8 mouse cellular contexts compared by ENCODE assay signal in the genomic region with DNA sequence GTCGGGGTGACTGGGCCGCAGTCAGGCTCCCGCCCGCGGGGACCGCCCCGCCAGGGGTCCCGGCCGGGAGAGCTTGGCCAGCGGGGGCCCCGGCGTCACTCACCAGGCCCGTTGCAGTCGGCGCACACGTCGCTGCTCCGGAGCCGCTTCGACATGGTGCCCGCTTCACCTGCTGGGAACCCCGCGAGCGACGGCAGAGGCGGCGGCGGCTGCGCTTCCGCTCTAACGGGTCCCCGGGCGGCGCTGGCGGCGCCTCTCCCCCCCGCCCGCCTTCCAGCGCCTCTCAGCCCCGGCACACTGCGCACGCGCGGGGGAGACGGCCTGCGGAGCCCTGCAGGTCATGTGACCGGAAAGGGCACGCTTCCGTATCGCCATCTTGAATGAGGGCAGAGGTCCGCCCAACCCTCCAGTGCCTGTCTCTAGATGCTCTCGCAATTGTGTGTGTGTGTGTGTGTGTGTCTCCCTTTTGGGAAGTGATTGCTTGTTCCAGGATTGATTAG. TPM values are rescaled to one million over a fixed set of nuclear protein-coding genes. Genes with fewer than 3 reads are reported as not detected.
DNase-seq lines count a peak whose midpoint lies in the region; ATAC-seq lines count a peak whose summit lies in the region.

No protein-coding gene starts in this region.

- H3K4me3 ChIP-seq in intestine, embryonic 14.5 days (ENCODE audit: low read depth, low read length), result peak overlapping the region; percentile 67

- H3K9ac ChIP-seq in intestine, embryonic 14.5 days (ENCODE audit: low read length), result peak overlapping the region; percentile 88

- peak overlapping the region; percentile 94 for H3K27ac ChIP-seq in intestine, embryonic 14.5 days (ENCODE audit: low read depth)

- intact Hi-C loops in left cerebral cortex, postnatal 14 days (cut with DNase I), result no loop called here

- no peaks in the 10 kb centered on the region for H3K9me3 ChIP-seq in intestine, embryonic 14.5 days (ENCODE audit: control insufficient read depth, low read length)

- no peaks in the 10 kb centered on the region for H3K27me3 ChIP-seq in intestine, embryonic 14.5 days (replicated peaks; ENCODE audit: control insufficient read depth, insufficient read depth, low read length)

- under 1% methylated on average over 41 of the region's 52 CpGs for WGBS in intestine, embryonic 14.5 days

- no peaks in the 10 kb centered on the region for H3K36me3 ChIP-seq in intestine, embryonic 14.5 days (ENCODE audit: control insufficient read depth, insufficient read depth, low read length)

- peak overlapping the region; percentile 87 for H3K4me2 ChIP-seq in intestine, embryonic 14.5 days (ENCODE audit: low read length)

- H3K4me1 ChIP-seq in intestine, embryonic 14.5 days (replicated peaks; ENCODE audit: control insufficient read depth, insufficient read depth, low read length), result peaks cover 20% of the 10 kb centered on the region; the same call in 1 of the 2 replicates

- peak; percentile 97 for DNase-seq in adrenal gland, adult 18-20 months (ENCODE audit: low spot score in 2 of 2)
- DNase-seq in embryo, embryonic 11 days, result peak; percentile 99
- DNase-seq in gastrocnemius, postnatal 25 days, result peak; percentile 97
- peak; percentile 92 for DNase-seq in intestine, embryonic 14.5 days (ENCODE audit: low spot score)
- peak; percentile 97 to 98 for DNase-seq in left cerebral cortex, postnatal 14 days (ENCODE audit: low spot score in 2 of 2)
- peak; percentile 97 for DNase-seq in mesoderm, embryonic 11.5 days (ENCODE audit: low read depth, low spot score)
- peak; percentile 94 to 95 for DNase-seq in right cerebral cortex, postnatal 36 days (ENCODE audit: low spot score in 2 of 2)
- DNase-seq in yolk sac, embryonic 10.5 days (ENCODE audit: low spot score), result peak; percentile 94

- peak; percentile 84 for ATAC-seq in intestine, embryonic 14.5 days (replicated peaks; ENCODE audit: low FRiP score, low TSS enrichment, low read depth)

RNA-seq across cellular contexts. Expression of gene Ankrd13a, which starts 1.2 kb away (rescaled TPM):
- total RNA-seq in adrenal gland, adult 18-20 months (2021), result 10 to 100 TPM; 72.6 to 82.7 TPM
- 10 to 100 TPM; 21.7 to 22.1 TPM for total RNA-seq in gastrocnemius, postnatal 25 days (2021)
- polyA plus RNA-seq in intestine, embryonic 14.5 days (2014; fragmentation: Nextera tagmentation; extraction: Ambion mirVana), result 50.1 and 65.4 TPM in 2 replicates
- 10 to 100 TPM; 33.6 to 34.8 TPM for total RNA-seq in left cerebral cortex, postnatal 14 days (2021)

RNA-seq across cellular contexts. Expression of gene Git2, which starts 2.1 kb away (rescaled TPM):
- total RNA-seq in adrenal gland, adult 18-20 months (2021), result 10 to 100 TPM; 33.8 to 36.8 TPM
- 10 to 100 TPM; 16.1 to 21.7 TPM for total RNA-seq in gastrocnemius, postnatal 25 days (2021)
- 35.6 and 37.2 TPM in 2 replicates for polyA plus RNA-seq in intestine, embryonic 14.5 days (2014; fragmentation: Nextera tagmentation; extraction: Ambion mirVana)
- 10 to 100 TPM; 41.4 to 47.8 TPM for total RNA-seq in left cerebral cortex, postnatal 14 days (2021)

RNA-seq across cellular contexts. Expression of gene 1500011B03Rik, which starts 50.0 kb away (rescaled TPM):
- 10 to 100 TPM; 27.9 to 38.5 TPM for total RNA-seq in adrenal gland, adult 18-20 months (2021)
- total RNA-seq in gastrocnemius, postnatal 25 days (2021), result 1 to 10 TPM; 5.6 to 7.0 TPM
- polyA plus RNA-seq in intestine, embryonic 14.5 days (2014; fragmentation: Nextera tagmentation; extraction: Ambion mirVana), result 94.3 and 103 TPM in 2 replicates
- total RNA-seq in left cerebral cortex, postnatal 14 days (2021), result 100 to 1,000 TPM; 170 to 179 TPM

Comparison
In these comparisons a context has a peak if more than half of its experiments do, and no peak if none do; other contexts are left out.
1. Peak in every context shown above with its lines: DNase-seq, ATAC-seq, H3K4me3 ChIP-seq and H3K27ac ChIP-seq.
2. RNA of gene 1500011B03Rik, which starts 50.0 kb away (total RNA-seq): 170 to 179 TPM in left cerebral cortex, postnatal 14 days; 27.9 to 38.5 TPM in adrenal gland, adult 18-20 months and 5.6 to 7.0 TPM in gastrocnemius, postnatal 25 days; every median in the first group is over 4 times any median in the second.